Mouse (Mus musculus) heart, embryonic 11.5 days (tissue): ENCODE results near the gene Npff. TPM values are rescaled to one million over a fixed set of nuclear protein-coding genes. Genes with fewer than 3 reads are reported as not detected.

Experiments used
- ATAC-seq: fragments of 200-750 bp; cut with Nextera tagmentation; replicated peaks from 2 replicates; pipeline ENCODE4 v1.8.0; 2017; ENCODE audit warnings: moderate library complexity; ENCODE audit not compliant: insufficient number of reproducible peaks, low FRiP score, low TSS enrichment
- H3K27ac ChIP-seq: fragments of 300-500 bp; sonication (generic); 2 replicates; pipeline ENCODE4 v1.5.1; 2014; ENCODE audit warnings: mild to moderate bottlenecking, low read depth, low read length
- H3K27me3 ChIP-seq: fragments of 300-500 bp; sonication (generic); 2 replicates; pipeline ENCODE4 v1.6.1; 2014; ENCODE audit warnings: mild to moderate bottlenecking, low read length, mixed read lengths; ENCODE audit not compliant: control insufficient read depth, insufficient read depth
- H3K36me3 ChIP-seq: fragments of 300-500 bp; sonication (generic); 2 replicates; pipeline ENCODE4 v1.6.1; 2014; ENCODE audit warnings: mild to moderate bottlenecking, low read length, moderate library complexity, mixed read lengths; ENCODE audit not compliant: control insufficient read depth, insufficient read depth
- H3K4me1 ChIP-seq: fragments of 300-500 bp; sonication (generic); 2 replicates; pipeline ENCODE4 v1.6.1; 2014; ENCODE audit warnings: low read length; ENCODE audit not compliant: control insufficient read depth, insufficient read depth
- H3K4me2 ChIP-seq: fragments of 300-500 bp; sonication (generic); 2 replicates; pipeline ENCODE4 v1.6.1; 2014; ENCODE audit warnings: mild to moderate bottlenecking, moderate library complexity
- H3K4me3 ChIP-seq: fragments of 300-500 bp; sonication (generic); 2 replicates; pipeline ENCODE4 v1.5.1; 2014; ENCODE audit warnings: low read depth, low read length
- H3K9ac ChIP-seq: fragments of 300-500 bp; sonication (generic); 2 replicates; pipeline ENCODE4 v1.6.1; 2014; ENCODE audit warnings: mild to moderate bottlenecking, low read depth, low read length, moderate library complexity
- H3K9me3 ChIP-seq: fragments of 300-500 bp; sonication (generic); replicated peaks from 2 replicates; pipeline ENCODE4 v1.6.1; 2016; ENCODE audit warnings: low read length; ENCODE audit not compliant: control insufficient read depth
- WGBS: fragments of 180-500 bp; shearing (Covaris S2); extraction: QIAGEN DNeasy Blood & Tissue Kit; methylation state at CpG from one replicate; pipeline ENCODE4 v1.1.7; 2014; ENCODE audit not compliant: insufficient replicate concordance; 5-methylcytosine and 5-hydroxymethylcytosine counted together
- polyA plus RNA-seq: library from polyadenylated mRNA; unstranded; fragments of >200 nt; fragmentation: Nextera tagmentation; extraction: Ambion mirVana; gene quantifications from 2 replicates; pipeline ENCODE4 v1.2.1, GENCODE M21; 2014

Npff gene
- polyA plus RNA-seq, 1 experiment from 2014 or later = 1.2 TPM

- ATAC-seq = no peak
- Histone ChIP-seq H3K9me3 (no peaks in the 10 kb centered on the region), H3K4me1 (peaks cover 9% of the 10 kb centered on the region), H3K27me3 (no peaks in the 10 kb centered on the region), H3K9ac (no peak overlapping the region), H3K27ac (no peak overlapping the region), H3K4me3 (no peak overlapping the region), H3K36me3 (peaks cover 56% of the 10 kb centered on the region), H3K4me2 (no peak overlapping the region)
- WGBS = 53% methylated on average over 1 of the region's 1 CpGs
Observed at GRCm38 (mm10) chr15:102487664-102488063, 37.1 kb downstream of the Npff start.

- no peak overlapping the region for H3K4me3 ChIP-seq
- H3K9me3 ChIP-seq = no peaks in the 10 kb centered on the region
- no peak overlapping the region for H3K4me2 ChIP-seq
- H3K4me1 ChIP-seq = peaks cover 9% of the 10 kb centered on the region
- no peaks in the 10 kb centered on the region for H3K27me3 ChIP-seq
- ATAC-seq = no peak
- 88% methylated on average over 12 of the region's 12 CpGs for WGBS
- peaks cover 58% of the 10 kb centered on the region for H3K36me3 ChIP-seq
- H3K27ac ChIP-seq = no peak overlapping the region
- no peak overlapping the region for H3K9ac ChIP-seq
Observed at GRCm38 (mm10) chr15:102485853-102486252, 38.9 kb downstream of the Npff start.

GRCm38 (mm10) chr15:102483136-102483535, 41.6 kb downstream of the Npff start:
- H3K4me2 ChIP-seq = peak overlapping the region; percentile 6; the same call in 1 of the 2 replicates
- no peak for ATAC-seq
- H3K9me3 ChIP-seq = no peaks in the 10 kb centered on the region
- H3K27ac ChIP-seq = no peak overlapping the region; the same call in 1 of the 2 replicates
- H3K4me3 ChIP-seq = no peak overlapping the region
- peaks cover 9% of the 10 kb centered on the region for H3K4me1 ChIP-seq
- no peaks in the 10 kb centered on the region for H3K27me3 ChIP-seq
- 56% methylated on average over 3 of the region's 3 CpGs for WGBS
- H3K9ac ChIP-seq = no peak overlapping the region
- H3K36me3 ChIP-seq = peaks cover 45% of the 10 kb centered on the region

- H3K9me3 ChIP-seq = no peaks in the 10 kb centered on the region
- H3K4me1 ChIP-seq = peaks cover 7% of the 10 kb centered on the region
- H3K4me2 ChIP-seq = no peak overlapping the region
- peaks cover 19% of the 10 kb centered on the region for H3K36me3 ChIP-seq
- ATAC-seq = no peak
- WGBS = 84% methylated on average over 2 of the region's 2 CpGs
- H3K4me3 ChIP-seq = no peak overlapping the region
- H3K9ac ChIP-seq = no peak overlapping the region
- H3K27me3 ChIP-seq = no peaks in the 10 kb centered on the region
- H3K27ac ChIP-seq = no peak overlapping the region
Observed at GRCm38 (mm10) chr15:102474520-102474919, 50.2 kb downstream of the Npff start.

Other genes starting within 250 kb of the Npff start
- 44.4 and 45.3 TPM in 2 replicates for gene Mfsd5, start 245.5 kb downstream of the Npff start, polyA plus RNA-seq
- 20.0 and 23.8 TPM in 2 replicates for gene Espl1, start 228.7 kb downstream of the Npff start, polyA plus RNA-seq
- gene Pfdn5, start 198.8 kb downstream of the Npff start, polyA plus RNA-seq = 307 and 350 TPM in 2 replicates
- 72.7 and 77.8 TPM in 2 replicates for gene Myg1, start 193.2 kb downstream of the Npff start, polyA plus RNA-seq
- gene Aaas, start 174.2 kb downstream of the Npff start, polyA plus RNA-seq = 62.9 and 64.9 TPM in 2 replicates
- 0.20 and 0.52 TPM in 2 replicates for gene Sp7, start 157.8 kb downstream of the Npff start, polyA plus RNA-seq
- gene Sp1, start 118.8 kb downstream of the Npff start, polyA plus RNA-seq = 7.5 and 8.1 TPM in 2 replicates
- 0.93 and 1.2 TPM in 2 replicates for gene Amhr2, start 79.6 kb downstream of the Npff start, polyA plus RNA-seq
- gene Prr13, start 65.9 kb downstream of the Npff start, polyA plus RNA-seq = 124 and 139 TPM in 2 replicates
- 187 and 213 TPM in 2 replicates for gene Pcbp2, start 54.4 kb downstream of the Npff start, polyA plus RNA-seq
- gene Gm10337, start 21.2 kb downstream of the Npff start, polyA plus RNA-seq = 2.7 TPM in 1 of 2 replicates, not detected in the other
- 10.0 and 10.9 TPM in 2 replicates for gene Map3k12, start 7.9 kb downstream of the Npff start, polyA plus RNA-seq
- 97.7 and 108 TPM in 2 replicates for gene Tarbp2, start 6.8 kb downstream of the Npff start, polyA plus RNA-seq
- gene Gm28047, start 100.1 kb upstream of the Npff start, polyA plus RNA-seq = not detected in 2 replicates
- gene Atf7, start 100.5 kb upstream of the Npff start, polyA plus RNA-seq = 18.8 and 22.1 TPM in 2 replicates
- 76.3 and 82.0 TPM in 2 replicates for gene Atp5g2, start 147.4 kb upstream of the Npff start, polyA plus RNA-seq
- gene Calcoco1, start 197.2 kb upstream of the Npff start, polyA plus RNA-seq = 33.7 and 47.8 TPM in 2 replicates